Mouse (Mus musculus) limb, embryonic 13.5 days (tissue): ENCODE results near the gene Slc12a3. TPM values are rescaled to one million over a fixed set of nuclear protein-coding genes. Genes with fewer than 3 reads are reported as not detected.

ENCODE experiments used
- microRNA counts: library from miRNA; unstranded; fragments of <30 nt; microRNA quantifications from one replicate; lab custom pipeline; 2016
- microRNA-seq: library from miRNA; unstranded; fragments of <30 nt; microRNA quantifications from one replicate; pipeline ENCODE4, GENCODE M21; 2016
- polyA plus RNA-seq: library from polyadenylated mRNA; unstranded; fragments of >200 nt; fragmentation: Nextera tagmentation; extraction: Ambion mirVana; gene quantifications from 2 replicates; pipeline ENCODE4 v1.2.1, GENCODE M21; 2015

Gene Slc12a3
- polyA plus RNA-seq, 1 experiment from 2014 or later, result not detected

MicroRNAs encoded within 50 kb of the gene (microRNA counts, 519-probe panel; counts per million panel counts)
- 3,460 counts per million, percentile 62 among the panel's probes with 10 or more counts for microRNA mmu-miR-138 (lab: Ali Mortazavi, UCI)

Small RNAs within 50 kb of the gene (microRNA-seq; reads per million reads assigned to microRNA genes)
- gene Mir138-2, result 52.1 reads per million, percentile 44 among the genes with 10 or more reads in this experiment

Other genes with a start within 250 kb of the Slc12a3 start
- 11.8 and 15.2 TPM in 2 replicates for gene Bbs2, start 230.3 kb upstream of the Slc12a3 start, polyA plus RNA-seq
- gene Mt4, start 192.0 kb upstream of the Slc12a3 start, polyA plus RNA-seq, result not detected in 2 replicates
- gene Mt3, start 176.6 kb upstream of the Slc12a3 start, polyA plus RNA-seq, result 0.99 and 1.2 TPM in 2 replicates
- 28.0 and 31.7 TPM in 2 replicates for gene Mt2, start 156.5 kb upstream of the Slc12a3 start, polyA plus RNA-seq
- 77.3 and 102 TPM in 2 replicates for gene Mt1, start 150.1 kb upstream of the Slc12a3 start, polyA plus RNA-seq
- gene Nup93, start 114.6 kb upstream of the Slc12a3 start, polyA plus RNA-seq, result 93.7 and 99.2 TPM in 2 replicates
- gene Herpud1, start 57.2 kb downstream of the Slc12a3 start, polyA plus RNA-seq, result 61.2 and 68.7 TPM in 2 replicates
- gene Nlrc5, start 105.2 kb downstream of the Slc12a3 start, polyA plus RNA-seq, result 0.33 and 0.34 TPM in 2 replicates
- 8.8 and 9.2 TPM in 2 replicates for gene Cpne2, start 203.8 kb downstream of the Slc12a3 start, polyA plus RNA-seq